Mouse (Mus musculus) layer of hippocampus, postnatal 14 days (tissue): ENCODE measurements around the gene 1700016C15Rik. TPM values are rescaled to one million over a fixed set of nuclear protein-coding genes. Genes with fewer than 3 reads are reported as not detected.

Experiments
- DNase-seq, 2 experiments: peaks; one replicate each; pipeline ENCODE4 v3.0.0; 2021 to 2022; ENCODE audit warnings: low spot score in 2 of 2, mixed read lengths in 1 of 2
- total RNA-seq, 2 experiments: library from RNA; stranded (reverse); gene quantifications; 2 replicates each; pipeline ENCODE4 v1.2.3; 2021

Gene 1700016C15Rik
- total RNA-seq, 2 experiments from 2014 or later: not detected

- DNase-seq: no peak
Measured at GRCm38 (mm10) chr1:177716448-177716847, 13.2 kb upstream of the 1700016C15Rik start.

- no peak for DNase-seq
Measured at GRCm38 (mm10) chr1:177717057-177717835, 12.4 kb upstream of the 1700016C15Rik start.

- DNase-seq: no peak
Measured at GRCm38 (mm10) chr1:177718340-177719028, 11.1 kb upstream of the 1700016C15Rik start.

- DNase-seq: no peak
Measured at GRCm38 (mm10) chr1:177719029-177719427, 10.6 kb upstream of the 1700016C15Rik start.

- DNase-seq: no peak
Measured at GRCm38 (mm10) chr1:177723786-177724185, 5.8 kb upstream of the 1700016C15Rik start.

- DNase-seq: no peak
Measured at GRCm38 (mm10) chr1:177726870-177727269, 2.7 kb upstream of the 1700016C15Rik start.

- DNase-seq: no peak
Measured at GRCm38 (mm10) chr1:177727883-177728525, 1.6 kb upstream of the 1700016C15Rik start.

GRCm38 (mm10) chr1:177731973-177732372 is 2.4 kb downstream of the 1700016C15Rik start:
- no peak for DNase-seq

- no peak for DNase-seq
Measured at GRCm38 (mm10) chr1:177737505-177738105, 8.0 kb downstream of the 1700016C15Rik start.

- no peak for DNase-seq
Measured at GRCm38 (mm10) chr1:177740707-177741106, 11.1 kb downstream of the 1700016C15Rik start.

- no peak for DNase-seq
Measured at GRCm38 (mm10) chr1:177742119-177742518, 12.5 kb downstream of the 1700016C15Rik start.

GRCm38 (mm10) chr1:177744521-177745325 is 15.1 kb downstream of the 1700016C15Rik start:
- no peak for DNase-seq

- no peak for DNase-seq
Measured at GRCm38 (mm10) chr1:177747869-177748540, 18.4 kb downstream of the 1700016C15Rik start.

- DNase-seq: no peak
Measured at GRCm38 (mm10) chr1:177753496-177753895, 23.9 kb downstream of the 1700016C15Rik start.

- no peak for DNase-seq
Measured at GRCm38 (mm10) chr1:177757249-177757648, 27.6 kb downstream of the 1700016C15Rik start.

- no peak for DNase-seq
Measured at GRCm38 (mm10) chr1:177768931-177769330, 39.3 kb downstream of the 1700016C15Rik start.

- DNase-seq: no peak
Measured at GRCm38 (mm10) chr1:177777397-177777796, 47.8 kb downstream of the 1700016C15Rik start.

GRCm38 (mm10) chr1:177792835-177793234 is 63.2 kb downstream of the 1700016C15Rik start:
- no peak for DNase-seq

- DNase-seq: no peak
Measured at GRCm38 (mm10) chr1:177794866-177795265, 65.3 kb downstream of the 1700016C15Rik start.
